Mouse (Mus musculus) erythroblast, embryonic 14.5 days (primary cell): ENCODE measurements around the gene E2f6.

ENCODE experiments used
- GATA1 ChIP-seq: IDR thresholded peaks from 2 replicates; pipeline ENCODE4 v1.6.1; 2012; ENCODE audit warnings: low read length, inconsistent platforms, mixed read lengths
- TAL1 ChIP-seq: IDR thresholded peaks from 3 replicates; pipeline ENCODE4 v1.6.1; 2012; ENCODE audit warnings: low read length, inconsistent platforms, mixed read lengths

GRCm38 (mm10) chr12:16834701-16835100 is 23.9 kb downstream of the E2f6 start:
- TF ChIP-seq GATA1 (no peak), TAL1 (no peak)
